Mouse (Mus musculus) forelimb bud, embryonic 11.5 days (tissue): ENCODE data around the gene Zfp933.
"Not testable (repeated sequence)": the region's sequence is repeated elsewhere in the genome, so short reads cannot be mapped to it uniquely, and the experiment has no call there.

ENCODE experiments used
- DNase-seq: peaks from one replicate; pipeline ENCODE4 v3.0.0-alpha.2; 2012; ENCODE audit warnings: low read depth, low spot score

Gene Zfp933

DNA sequence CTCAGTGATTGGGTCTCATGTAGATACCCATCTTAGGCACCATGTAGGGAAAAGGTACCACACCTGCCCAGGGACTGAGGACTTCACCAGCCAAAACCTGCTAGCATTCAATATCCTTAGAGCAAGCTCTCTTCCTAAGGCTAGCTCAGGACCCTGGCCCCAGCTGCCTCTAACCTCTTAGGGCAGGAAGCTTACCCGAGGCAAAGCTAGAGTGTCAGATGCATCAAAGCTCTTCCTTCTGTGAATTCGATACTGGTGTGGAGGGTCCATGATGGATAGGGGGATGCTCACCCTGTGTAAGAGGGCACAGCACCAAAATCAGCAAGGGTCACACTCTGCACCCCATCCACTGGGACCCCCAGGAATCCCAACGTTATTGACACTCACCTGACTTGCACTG lies 13.9 kb upstream of the Zfp933 start:
- DNase-seq: no peak

DNA sequence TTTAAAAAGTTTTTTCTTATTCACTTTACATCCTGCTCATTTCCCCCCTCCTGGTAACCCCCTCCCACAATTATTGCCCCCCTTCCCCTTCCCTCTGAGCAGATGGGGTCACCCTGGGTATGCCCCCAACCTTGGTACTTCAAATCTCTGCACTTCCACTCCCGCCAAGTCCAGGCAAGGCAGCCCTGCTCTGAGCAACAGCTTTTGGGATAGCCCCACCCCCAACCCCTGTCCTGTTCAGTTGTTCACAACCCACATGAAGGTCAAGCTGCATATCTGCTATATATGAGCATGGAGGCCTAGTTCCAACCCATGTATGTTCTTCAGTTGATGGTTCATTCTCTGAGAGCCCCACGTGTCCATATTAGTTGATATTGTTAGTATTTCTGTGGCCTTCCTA lies 2.6 kb upstream of the Zfp933 start:
- DNase-seq: no peak

DNA sequence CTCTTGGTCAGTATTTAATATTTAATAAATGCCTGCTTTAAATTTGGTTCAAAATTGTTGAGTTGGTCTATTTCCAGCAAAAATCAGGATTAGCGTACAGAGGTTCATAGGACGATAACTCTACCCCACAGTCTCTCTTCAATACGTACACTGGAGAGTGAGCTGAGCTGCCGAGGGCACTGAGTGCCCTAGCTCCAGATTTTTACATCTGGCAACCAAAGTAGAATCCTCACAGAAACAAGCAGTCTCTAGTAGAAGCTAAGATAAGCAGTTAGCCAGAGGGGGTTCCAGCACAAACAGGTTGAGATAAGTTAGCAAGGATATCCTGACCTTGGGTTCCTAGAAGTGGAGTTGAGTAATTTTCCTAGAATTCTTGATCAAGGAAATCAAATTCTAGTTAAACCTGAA lies 422 bp upstream of the Zfp933 start:
- DNase-seq: no peak

DNA sequence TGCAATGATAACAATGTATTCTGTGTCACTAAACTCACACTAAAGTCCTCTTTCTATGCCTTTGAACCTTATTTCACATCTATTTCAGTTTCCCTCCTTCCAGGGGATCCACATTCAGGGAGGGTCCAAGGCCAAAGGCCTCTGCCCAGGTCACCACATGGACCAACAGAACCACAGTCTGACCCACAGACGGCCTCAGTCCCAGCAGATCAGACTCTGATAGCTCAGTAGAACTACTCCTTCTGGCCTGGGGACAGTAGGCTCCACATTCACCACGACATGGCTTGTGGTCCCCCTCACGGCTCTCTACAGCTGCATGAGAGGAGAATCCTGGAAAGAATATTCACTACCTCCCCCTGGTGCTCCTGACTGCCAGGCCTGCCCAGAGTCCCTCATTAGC lies 5.3 kb downstream of the Zfp933 start:
- no peak for DNase-seq

DNA sequence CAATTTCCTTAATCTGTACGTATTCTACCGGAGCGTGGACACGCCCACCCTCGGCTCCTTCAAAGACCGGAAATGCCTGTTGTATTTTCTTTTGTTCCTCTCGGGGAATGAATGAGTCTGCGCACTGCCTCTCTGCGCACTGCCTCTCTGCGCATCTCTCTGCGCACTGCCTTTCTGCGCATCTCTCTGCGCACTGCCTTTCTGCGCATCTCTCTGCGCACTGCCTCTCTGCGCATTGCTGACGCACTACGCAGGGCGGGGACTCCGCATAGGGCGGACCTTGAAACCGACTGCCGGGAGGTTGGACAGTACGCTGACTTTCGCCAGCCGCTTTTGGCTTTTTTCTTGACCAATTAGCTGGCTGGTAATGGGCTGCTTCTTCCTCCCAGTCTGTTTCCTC lies 8.9 kb downstream of the Zfp933 start:
- DNase-seq: not testable (repeated sequence)

DNA sequence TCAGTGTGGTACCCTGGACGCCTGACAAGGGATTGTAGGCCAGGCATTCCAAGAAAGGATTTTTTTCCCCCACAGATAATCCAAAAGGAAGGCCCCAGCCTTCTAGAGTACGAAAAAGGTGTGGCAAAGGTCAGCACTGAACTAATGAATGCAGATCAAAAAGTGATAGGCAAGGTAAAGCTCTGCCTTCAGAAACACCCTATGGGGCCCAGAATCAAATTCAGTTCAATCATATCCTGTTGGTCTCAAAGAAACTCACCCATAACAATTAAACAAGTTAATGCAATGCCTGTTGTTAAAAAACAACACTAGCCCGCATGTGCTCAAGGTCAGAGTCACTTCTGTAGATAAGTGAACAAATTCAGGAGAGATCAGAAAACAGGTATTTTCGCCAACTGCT lies 23.8 kb downstream of the Zfp933 start:
- DNase-seq: no peak

DNA sequence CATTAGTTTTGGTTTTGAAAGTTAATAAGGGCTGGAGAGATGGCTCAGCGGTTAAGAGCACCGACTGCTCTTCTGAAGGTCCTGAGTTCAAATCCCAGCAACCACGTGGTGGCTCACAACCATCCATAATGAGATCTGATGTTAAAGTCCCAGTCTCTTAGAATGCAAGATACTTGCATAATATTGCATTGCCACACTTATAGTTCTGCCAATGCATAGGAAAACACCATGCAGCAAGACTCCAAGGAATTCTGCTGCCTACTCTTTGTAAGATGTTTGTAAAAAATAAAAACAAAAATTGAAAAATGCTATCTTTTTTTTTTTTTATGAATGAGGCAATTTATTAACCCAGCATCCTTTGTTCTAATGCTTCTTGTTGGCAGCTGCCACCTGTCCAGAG lies 26.8 kb downstream of the Zfp933 start:
- not testable (repeated sequence) for DNase-seq

DNA sequence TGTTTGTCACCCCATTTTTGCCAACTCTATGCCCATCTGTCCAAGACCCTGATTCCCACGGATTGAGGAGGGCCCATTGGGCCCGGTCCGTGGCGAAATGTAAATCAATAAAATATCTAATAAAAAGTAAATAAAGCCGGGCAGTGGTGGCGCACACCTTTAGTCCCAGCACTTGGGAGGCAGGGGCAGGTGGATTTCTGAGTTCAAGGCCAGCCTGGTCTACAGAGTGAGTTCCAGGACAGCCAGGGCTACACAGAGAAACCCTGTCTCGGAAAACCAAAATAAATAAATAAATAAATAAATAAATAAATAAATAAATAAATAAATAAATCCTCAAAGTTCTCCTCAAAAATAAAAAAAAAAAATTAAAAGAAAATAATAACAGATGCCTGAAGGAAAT lies 28.5 kb downstream of the Zfp933 start:
- DNase-seq: not testable (repeated sequence)

DNA sequence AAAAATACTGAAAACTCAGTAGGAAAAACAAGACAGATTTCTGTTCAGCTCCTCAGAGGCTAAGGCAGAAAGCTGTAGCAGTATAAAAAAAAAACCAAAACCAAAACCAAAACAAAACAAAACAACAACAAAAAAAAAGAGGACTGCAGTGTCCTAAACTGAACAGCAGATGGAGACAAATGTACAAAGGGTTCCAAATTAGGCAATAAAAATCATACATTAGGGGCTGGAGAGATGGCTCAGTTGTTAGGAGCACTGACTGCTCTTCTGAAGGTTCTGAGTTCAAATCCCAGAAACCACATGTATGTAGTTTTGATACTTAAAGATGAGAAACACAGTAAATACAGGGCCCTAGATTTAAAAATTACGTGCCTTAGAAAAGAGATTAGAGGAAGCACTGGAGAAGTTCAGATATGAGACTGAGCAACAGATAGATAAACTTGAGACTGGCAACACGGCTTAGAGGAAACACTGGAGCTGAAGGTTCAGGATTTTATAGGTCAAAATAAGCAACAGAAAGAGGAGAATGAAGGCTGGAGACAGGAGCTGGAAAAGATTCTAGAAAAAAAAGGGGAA lies 33.5 kb downstream of the Zfp933 start:
- no peak for DNase-seq

DNA sequence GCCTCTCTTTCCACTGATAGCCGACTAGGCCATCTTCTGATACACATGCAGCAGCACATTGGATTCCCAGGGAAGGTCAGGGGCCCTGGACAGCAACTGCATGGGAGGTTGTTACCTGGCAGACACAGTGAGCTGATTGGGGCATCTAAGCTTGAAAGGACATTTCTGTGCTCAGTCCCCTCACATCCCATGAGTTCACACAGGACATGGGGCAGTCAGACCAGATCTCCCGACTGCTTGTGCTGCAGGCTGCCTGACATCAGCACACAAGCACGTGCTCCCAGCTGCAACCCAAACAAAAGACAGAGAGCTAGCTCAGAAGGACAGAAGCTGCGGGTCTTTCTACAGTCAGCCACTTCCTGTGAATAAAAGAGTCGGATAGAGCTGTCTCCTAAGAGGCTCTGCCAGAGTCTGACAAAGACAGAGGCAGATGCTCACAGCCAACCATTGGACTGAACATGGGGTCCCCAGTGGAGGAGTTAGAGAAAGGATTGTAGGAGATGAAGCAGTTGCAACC lies 34.9 kb downstream of the Zfp933 start:
- no peak for DNase-seq

DNA sequence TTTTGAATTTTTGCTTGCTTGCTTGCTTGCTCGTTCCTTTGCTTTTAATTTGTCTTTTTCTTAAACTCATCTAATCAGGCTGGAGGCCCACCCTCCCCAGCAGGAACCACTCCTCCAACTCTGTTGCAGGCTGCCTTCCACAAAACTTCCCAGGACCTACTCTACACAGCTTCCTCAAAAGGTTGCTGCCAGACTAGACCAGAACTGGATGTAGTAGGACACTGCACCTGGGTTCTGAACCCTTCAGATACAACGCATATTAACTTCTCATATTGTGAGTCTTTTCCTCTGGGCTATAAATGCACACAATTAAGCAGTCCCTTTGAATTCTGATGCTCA lies 38.2 kb downstream of the Zfp933 start:
- not testable (repeated sequence) for DNase-seq

DNA sequence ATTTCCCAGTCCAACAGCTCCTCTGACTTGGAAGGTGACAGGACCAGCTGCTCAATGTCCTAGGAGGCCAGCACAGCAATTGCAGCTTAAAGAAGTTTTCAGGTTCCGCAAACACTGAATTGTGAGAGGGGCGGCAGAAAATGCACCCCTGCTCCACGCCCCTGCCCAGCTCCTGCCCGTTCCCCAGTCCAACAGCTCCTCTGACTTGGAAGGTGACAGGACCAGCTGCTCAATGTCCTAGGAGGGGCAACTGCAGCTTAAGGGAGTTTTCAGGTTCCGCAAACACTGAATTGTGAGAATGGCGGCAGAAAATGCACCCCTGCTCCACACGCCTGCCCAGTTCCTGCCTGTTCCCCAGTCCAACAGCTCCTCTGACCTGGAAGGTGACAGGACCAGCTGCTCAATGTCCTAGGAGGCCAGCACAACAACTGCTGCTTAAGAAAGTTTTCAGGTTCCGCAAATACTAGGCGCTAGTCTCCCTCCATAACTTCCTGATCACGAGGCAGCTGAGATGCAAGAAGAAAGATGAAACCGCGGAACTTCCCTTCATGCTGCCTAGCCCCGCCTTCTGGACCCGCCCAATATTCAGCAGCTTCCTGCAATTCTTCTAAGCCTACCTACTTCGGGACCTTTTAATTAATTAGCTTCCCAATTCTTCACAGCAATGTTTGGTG lies 38.7 kb downstream of the Zfp933 start, which contains the start of gene Zfp984:
Gene Zfp984, minus strand, starts transcription at position 497 of the 674 bp plus-strand sequence.
- not testable (repeated sequence) for DNase-seq

DNA sequence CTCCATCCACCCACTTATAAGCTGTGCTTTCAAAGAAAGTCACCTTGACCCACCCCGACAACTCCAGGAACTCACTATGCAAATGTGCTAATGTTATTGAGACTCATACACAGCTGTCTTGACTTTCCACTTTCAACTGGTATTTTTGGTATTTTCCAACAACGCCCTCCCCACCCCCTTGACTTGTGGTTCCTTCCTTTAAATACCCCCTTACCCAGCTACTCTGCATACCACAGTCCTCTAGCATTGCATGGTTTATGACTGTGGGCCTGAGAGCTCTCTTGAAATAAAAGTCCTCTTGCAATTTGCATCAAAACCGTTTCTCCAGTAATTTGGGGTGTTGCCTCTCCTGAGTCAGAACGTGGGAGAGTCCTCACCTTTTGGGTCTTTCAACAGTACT lies 39.7 kb downstream of the Zfp933 start:
- DNase-seq: not testable (repeated sequence)

DNA sequence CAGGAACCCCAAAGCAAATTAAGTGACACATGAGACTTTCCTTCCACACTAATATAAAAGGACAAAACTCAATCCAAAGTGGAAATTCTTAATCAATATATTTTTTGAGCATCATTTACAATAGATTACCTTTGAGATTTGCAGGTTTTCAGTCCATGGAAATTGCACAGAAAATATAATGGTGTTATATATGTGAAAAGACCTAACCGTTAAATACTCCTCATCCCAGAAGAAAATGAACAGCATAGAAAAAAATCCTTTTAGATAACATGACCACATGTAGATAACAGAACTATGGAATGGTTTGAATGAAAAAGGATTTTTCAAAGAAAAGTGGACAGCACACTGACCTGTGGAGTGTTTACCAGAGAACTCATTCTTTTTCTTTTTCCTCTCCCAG lies 52.9 kb downstream of the Zfp933 start:
- not testable (repeated sequence) for DNase-seq

DNA sequence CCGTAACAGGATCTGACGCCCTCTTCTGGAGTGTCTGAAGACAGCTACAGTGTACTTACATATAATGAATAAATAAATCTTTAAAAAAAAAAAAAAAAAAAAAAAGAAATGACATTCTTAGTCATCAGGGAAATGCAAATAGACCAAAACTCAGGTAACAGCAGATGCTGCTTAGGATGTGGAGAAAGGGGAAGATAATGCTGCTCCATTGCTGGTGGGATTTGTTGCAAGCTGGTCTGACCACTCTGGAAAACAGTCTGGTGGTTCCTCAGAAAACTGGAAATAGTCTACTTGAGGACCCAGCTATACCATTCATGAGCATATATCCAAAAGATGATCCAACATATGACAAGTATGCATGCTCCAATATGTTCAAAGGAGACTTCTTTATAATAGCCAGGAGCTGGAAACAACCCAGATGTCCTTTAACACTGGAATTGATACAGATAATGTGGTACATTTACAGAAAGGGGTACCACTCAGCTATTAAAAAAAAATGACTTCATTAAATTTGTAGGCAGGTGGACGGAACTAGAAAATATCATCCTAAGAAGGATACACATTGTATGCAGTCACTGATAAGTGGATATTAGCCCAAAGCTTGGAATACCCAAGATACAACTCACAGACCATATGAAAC lies 54.0 kb downstream of the Zfp933 start:
- DNase-seq: not testable (repeated sequence)

DNA sequence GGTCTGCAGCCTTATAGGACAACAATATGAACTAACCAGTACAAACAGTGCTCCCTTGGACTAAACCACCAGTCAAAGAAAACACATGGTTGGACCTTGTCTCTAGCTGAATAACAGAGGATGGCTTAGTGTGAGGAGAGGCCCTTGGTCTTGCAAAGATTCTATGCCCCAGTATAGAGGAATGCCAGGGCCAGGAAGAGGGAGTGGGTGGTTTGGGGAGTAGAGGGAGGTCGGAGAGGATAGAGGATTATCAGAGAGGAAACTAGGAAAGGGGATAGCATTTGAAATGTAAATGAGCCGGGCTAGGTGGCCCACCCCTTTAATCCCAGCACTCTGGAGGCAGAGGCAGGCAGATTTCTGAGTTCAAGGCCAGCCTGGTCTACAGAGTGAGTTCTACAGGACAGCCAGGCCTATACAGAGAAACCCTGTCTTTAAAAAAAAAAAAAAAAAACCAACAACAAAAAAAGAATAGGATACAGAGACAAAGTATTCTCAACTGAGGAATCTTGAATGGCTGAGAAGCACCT lies 54.7 kb downstream of the Zfp933 start:
- not testable (repeated sequence) for DNase-seq

DNA sequence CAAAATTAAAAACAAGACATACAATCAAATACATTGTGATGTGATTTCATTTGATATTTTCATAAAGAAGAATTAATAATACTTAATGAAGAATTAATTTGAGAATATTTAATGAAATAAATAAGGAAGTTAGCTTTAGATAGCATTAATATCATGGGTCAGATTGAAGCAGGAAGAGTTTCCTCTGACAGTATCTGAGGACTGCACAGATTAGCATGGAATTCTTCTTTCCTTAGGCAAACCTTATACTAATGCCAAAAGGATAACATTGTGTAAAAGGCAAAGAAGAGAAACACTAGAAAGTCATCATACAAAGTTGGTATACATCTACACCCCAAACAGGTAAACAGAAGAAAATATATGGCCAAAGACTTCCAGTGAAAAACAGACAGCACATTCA lies 56.4 kb downstream of the Zfp933 start:
- DNase-seq: not testable (repeated sequence)
